Mouse (Mus musculus): ENCODE results near the gene Ptpre. TPM values are rescaled to one million over a fixed set of nuclear protein-coding genes. Genes with fewer than 3 reads are reported as not detected.

Gene Ptpre
- polyA plus RNA-seq, 1 experiment from 2014 or later: 2.3 TPM

GRCm38 (mm10) chr7:135556663-135557402 is 19.6 kb downstream of the Ptpre start:
- DNase-seq (ENCODE audit: low spot score): no peak
- Histone ChIP-seq H3K4me1 (replicated peaks; ENCODE audit: control insufficient read depth, insufficient read depth, low read length) (no peaks in the 10 kb centered on the region), H3K27ac (ENCODE audit: low read depth) (no peak overlapping the region), H3K4me2 (ENCODE audit: low read length) (no peak overlapping the region), H3K36me3 (ENCODE audit: control insufficient read depth, insufficient read depth, low read length) (no peaks in the 10 kb centered on the region), H3K27me3 (replicated peaks; ENCODE audit: control insufficient read depth, insufficient read depth, low read length) (no peaks in the 10 kb centered on the region), H3K9me3 (ENCODE audit: control insufficient read depth, low read length) (no peaks in the 10 kb centered on the region), H3K9ac (ENCODE audit: low read length) (no peak overlapping the region), H3K4me3 (ENCODE audit: low read depth, low read length) (no peak overlapping the region)
- 87% methylated on average over 3 of the region's 3 CpGs for whole genome bisulfite sequencing
- no peak for ATAC-seq (replicated peaks; ENCODE audit: low FRiP score, low TSS enrichment, low read depth)

- ATAC-seq (replicated peaks; ENCODE audit: low FRiP score, low TSS enrichment, low read depth): no peak
- Histone ChIP-seq H3K9ac (ENCODE audit: low read length) (no peak overlapping the region), H3K9me3 (ENCODE audit: control insufficient read depth, low read length) (no peaks in the 10 kb centered on the region), H3K27me3 (replicated peaks; ENCODE audit: control insufficient read depth, insufficient read depth, low read length) (no peaks in the 10 kb centered on the region), H3K27ac (ENCODE audit: low read depth) (no peak overlapping the region), H3K4me3 (ENCODE audit: low read depth, low read length) (no peak overlapping the region), H3K36me3 (ENCODE audit: control insufficient read depth, insufficient read depth, low read length) (no peaks in the 10 kb centered on the region), H3K4me2 (ENCODE audit: low read length) (no peak overlapping the region), H3K4me1 (replicated peaks; ENCODE audit: control insufficient read depth, insufficient read depth, low read length) (no peaks in the 10 kb centered on the region)
- no peak for DNase-seq (ENCODE audit: low spot score)
- 34% methylated on average over 1 of the region's 1 CpGs for whole genome bisulfite sequencing
These were observed 23.0 kb downstream of the Ptpre start for GRCm38 (mm10) chr7:135560280-135560679.

GRCm38 (mm10) chr7:135564022-135564421 is 26.7 kb downstream of the Ptpre start:
- H3K27me3 ChIP-seq (replicated peaks; ENCODE audit: control insufficient read depth, insufficient read depth, low read length): no peaks in the 10 kb centered on the region
- WGBS: 73% methylated on average over 8 of the region's 8 CpGs
- H3K36me3 ChIP-seq (ENCODE audit: control insufficient read depth, insufficient read depth, low read length): no peaks in the 10 kb centered on the region
- ATAC-seq (replicated peaks; ENCODE audit: low FRiP score, low TSS enrichment, low read depth) (no peak), DNase-seq (ENCODE audit: low spot score) (no peak)
- no peak overlapping the region for H3K4me2 ChIP-seq (ENCODE audit: low read length)
- H3K27ac ChIP-seq (ENCODE audit: low read depth): no peak overlapping the region
- no peaks in the 10 kb centered on the region for H3K4me1 ChIP-seq (replicated peaks; ENCODE audit: control insufficient read depth, insufficient read depth, low read length)
- no peaks in the 10 kb centered on the region for H3K9me3 ChIP-seq (ENCODE audit: control insufficient read depth, low read length)
- no peak overlapping the region for H3K4me3 ChIP-seq (ENCODE audit: low read depth, low read length)
- no peak overlapping the region for H3K9ac ChIP-seq (ENCODE audit: low read length)

- no peaks in the 10 kb centered on the region for H3K27me3 ChIP-seq (replicated peaks; ENCODE audit: control insufficient read depth, insufficient read depth, low read length)
- no peaks in the 10 kb centered on the region for H3K36me3 ChIP-seq (ENCODE audit: control insufficient read depth, insufficient read depth, low read length)
- H3K9ac ChIP-seq (ENCODE audit: low read length): no peak overlapping the region
- DNase-seq (ENCODE audit: low spot score) (no peak), ATAC-seq (replicated peaks; ENCODE audit: low FRiP score, low TSS enrichment, low read depth) (no peak)
- H3K9me3 ChIP-seq (ENCODE audit: control insufficient read depth, low read length): no peaks in the 10 kb centered on the region
- no peaks in the 10 kb centered on the region for H3K4me1 ChIP-seq (replicated peaks; ENCODE audit: control insufficient read depth, insufficient read depth, low read length)
- no peak overlapping the region for H3K4me2 ChIP-seq (ENCODE audit: low read length)
- H3K27ac ChIP-seq (ENCODE audit: low read depth): no peak overlapping the region
- WGBS: 78% methylated on average over 5 of the region's 5 CpGs
- H3K4me3 ChIP-seq (ENCODE audit: low read depth, low read length): no peak overlapping the region
These were observed 28.7 kb downstream of the Ptpre start for GRCm38 (mm10) chr7:135566013-135566412.

- ATAC-seq (replicated peaks; ENCODE audit: low FRiP score, low TSS enrichment, low read depth) (no peak), DNase-seq (ENCODE audit: low spot score) (no peak)
- H3K4me2 ChIP-seq (ENCODE audit: low read length): no peak overlapping the region
- no peak overlapping the region for H3K9ac ChIP-seq (ENCODE audit: low read length)
- H3K27ac ChIP-seq (ENCODE audit: low read depth): no peak overlapping the region
- H3K4me1 ChIP-seq (replicated peaks; ENCODE audit: control insufficient read depth, insufficient read depth, low read length): no peaks in the 10 kb centered on the region; the same call in 1 of the 2 replicates
- H3K27me3 ChIP-seq (replicated peaks; ENCODE audit: control insufficient read depth, insufficient read depth, low read length): no peaks in the 10 kb centered on the region
- no peaks in the 10 kb centered on the region for H3K9me3 ChIP-seq (ENCODE audit: control insufficient read depth, low read length)
- no peak overlapping the region for H3K4me3 ChIP-seq (ENCODE audit: low read depth, low read length)
- H3K36me3 ChIP-seq (ENCODE audit: control insufficient read depth, insufficient read depth, low read length): no peaks in the 10 kb centered on the region
- WGBS: 79% methylated on average over 1 of the region's 1 CpGs
These were observed 30.3 kb downstream of the Ptpre start for GRCm38 (mm10) chr7:135567582-135567981.

GRCm38 (mm10) chr7:135568550-135568949 is 31.3 kb downstream of the Ptpre start:
- DNase-seq (ENCODE audit: low spot score) (no peak), ATAC-seq (replicated peaks; ENCODE audit: low FRiP score, low TSS enrichment, low read depth) (no peak)
- no peaks in the 10 kb centered on the region for H3K9me3 ChIP-seq (ENCODE audit: control insufficient read depth, low read length)
- no peak overlapping the region for H3K4me2 ChIP-seq (ENCODE audit: low read length)
- no peak overlapping the region for H3K27ac ChIP-seq (ENCODE audit: low read depth)
- no peak overlapping the region for H3K4me3 ChIP-seq (ENCODE audit: low read depth, low read length)
- no peaks in the 10 kb centered on the region for H3K27me3 ChIP-seq (replicated peaks; ENCODE audit: control insufficient read depth, insufficient read depth, low read length)
- H3K9ac ChIP-seq (ENCODE audit: low read length): no peak overlapping the region
- H3K4me1 ChIP-seq (replicated peaks; ENCODE audit: control insufficient read depth, insufficient read depth, low read length): no peaks in the 10 kb centered on the region; the same call in 1 of the 2 replicates
- 59% methylated on average over 2 of the region's 2 CpGs for WGBS
- no peaks in the 10 kb centered on the region for H3K36me3 ChIP-seq (ENCODE audit: control insufficient read depth, insufficient read depth, low read length)

- Histone ChIP-seq H3K4me2 (ENCODE audit: low read length) (no peak overlapping the region), H3K27ac (ENCODE audit: low read depth) (no peak overlapping the region), H3K4me3 (ENCODE audit: low read depth, low read length) (no peak overlapping the region), H3K27me3 (replicated peaks; ENCODE audit: control insufficient read depth, insufficient read depth, low read length) (no peaks in the 10 kb centered on the region), H3K36me3 (ENCODE audit: control insufficient read depth, insufficient read depth, low read length) (no peaks in the 10 kb centered on the region), H3K9ac (ENCODE audit: low read length) (no peak overlapping the region), H3K4me1 (replicated peaks; ENCODE audit: control insufficient read depth, insufficient read depth, low read length) (no peaks in the 10 kb centered on the region; the same call in 1 of the 2 replicates), H3K9me3 (ENCODE audit: control insufficient read depth, low read length) (no peaks in the 10 kb centered on the region)
- ATAC-seq (replicated peaks; ENCODE audit: low FRiP score, low TSS enrichment, low read depth): no peak
- DNase-seq (ENCODE audit: low spot score): no peak
These were observed 34.1 kb downstream of the Ptpre start for GRCm38 (mm10) chr7:135571392-135571791.

- Histone ChIP-seq H3K27ac (ENCODE audit: low read depth) (no peak overlapping the region), H3K4me1 (replicated peaks; ENCODE audit: control insufficient read depth, insufficient read depth, low read length) (no peaks in the 10 kb centered on the region; the same call in 1 of the 2 replicates), H3K4me2 (ENCODE audit: low read length) (no peak overlapping the region), H3K36me3 (ENCODE audit: control insufficient read depth, insufficient read depth, low read length) (no peaks in the 10 kb centered on the region), H3K9ac (ENCODE audit: low read length) (no peak overlapping the region), H3K27me3 (replicated peaks; ENCODE audit: control insufficient read depth, insufficient read depth, low read length) (no peaks in the 10 kb centered on the region), H3K9me3 (ENCODE audit: control insufficient read depth, low read length) (no peaks in the 10 kb centered on the region), H3K4me3 (ENCODE audit: low read depth, low read length) (no peak overlapping the region)
- WGBS: 51% methylated on average over 10 of the region's 10 CpGs
- DNase-seq (ENCODE audit: low spot score) (no peak), ATAC-seq (replicated peaks; ENCODE audit: low FRiP score, low TSS enrichment, low read depth) (no peak)
These were observed 34.8 kb downstream of the Ptpre start for GRCm38 (mm10) chr7:135571951-135572559.

All from intestine, embryonic 14.5 days (tissue).